Mouse (Mus musculus) cerebellum, postnatal 10 days (tissue): Measurements from ENCODE around the gene Exoc6b.
A peak's percentile ranks its signal among the peaks of the same experiment; 100 is the strongest.
"Not testable (repeated sequence)": the region's sequence is repeated elsewhere in the genome, so short reads cannot be mapped to it uniquely, and the experiment has no call there.

Experiments used
- DNase-seq, 2 experiments: peaks; one replicate each; pipeline ENCODE4 v3.0.0; 2021; ENCODE audit warnings: mixed read lengths in 2 of 2

Exoc6b gene

DNA sequence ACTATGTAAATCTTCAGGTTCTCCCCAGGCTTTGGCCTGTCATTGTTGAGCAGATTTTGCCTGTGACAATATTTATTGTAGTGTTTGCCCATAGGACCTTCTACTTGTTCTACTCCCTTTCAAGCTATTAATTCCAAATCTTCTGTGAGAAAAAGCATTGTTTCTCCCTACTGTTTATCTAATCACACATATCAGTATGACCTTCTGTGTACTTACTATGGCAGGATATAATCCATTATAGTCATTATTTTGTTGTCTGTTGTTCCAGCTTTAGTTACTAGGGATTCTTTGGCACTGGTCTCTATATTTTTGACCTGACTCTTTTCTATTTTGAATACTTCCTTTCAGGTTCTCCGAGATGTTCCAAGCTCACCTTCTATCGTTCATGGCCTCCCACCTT, 442.9 kb downstream of the Exoc6b start:
- DNase-seq = no peak

DNA sequence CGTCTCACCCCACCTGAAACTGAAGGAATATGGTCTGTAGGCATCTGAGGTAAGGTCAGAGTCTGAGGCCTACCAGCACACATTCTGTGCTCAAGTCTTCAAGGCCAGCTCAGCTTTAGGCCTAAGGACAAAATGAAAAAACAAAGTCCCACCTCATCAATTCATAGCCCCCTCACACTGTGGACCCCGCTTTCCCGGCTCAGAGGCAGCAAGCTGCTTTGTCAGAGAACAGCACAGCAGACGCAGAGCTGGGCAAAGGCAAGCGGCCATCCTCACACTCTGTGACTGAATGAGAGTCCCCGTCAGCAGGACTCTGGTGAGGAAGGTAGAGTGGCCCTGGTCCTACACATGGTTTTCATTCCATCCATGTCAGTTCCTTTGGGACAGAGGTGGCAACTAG, 450.1 kb downstream of the Exoc6b start:
- no peak for DNase-seq

DNA sequence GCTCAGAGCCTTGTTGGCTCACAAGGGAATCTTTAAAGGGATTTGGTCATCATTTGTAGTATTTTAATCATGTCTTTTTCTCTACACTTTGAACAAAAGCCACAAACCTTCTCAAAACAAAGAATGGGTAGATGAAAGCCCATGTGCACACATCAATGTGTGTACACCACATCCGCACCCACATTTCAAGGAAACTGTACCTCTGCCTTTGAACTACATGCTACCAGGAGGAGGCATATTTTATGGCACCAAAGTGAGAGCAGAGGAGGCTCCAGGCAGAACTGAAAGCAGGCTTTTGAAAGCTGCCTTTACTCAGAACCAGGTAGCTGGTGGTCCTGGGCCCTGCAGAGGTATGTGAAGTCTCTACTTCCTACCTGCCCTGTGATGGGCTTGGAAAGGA, 452.3 kb downstream of the Exoc6b start:
- no peak for DNase-seq

DNA sequence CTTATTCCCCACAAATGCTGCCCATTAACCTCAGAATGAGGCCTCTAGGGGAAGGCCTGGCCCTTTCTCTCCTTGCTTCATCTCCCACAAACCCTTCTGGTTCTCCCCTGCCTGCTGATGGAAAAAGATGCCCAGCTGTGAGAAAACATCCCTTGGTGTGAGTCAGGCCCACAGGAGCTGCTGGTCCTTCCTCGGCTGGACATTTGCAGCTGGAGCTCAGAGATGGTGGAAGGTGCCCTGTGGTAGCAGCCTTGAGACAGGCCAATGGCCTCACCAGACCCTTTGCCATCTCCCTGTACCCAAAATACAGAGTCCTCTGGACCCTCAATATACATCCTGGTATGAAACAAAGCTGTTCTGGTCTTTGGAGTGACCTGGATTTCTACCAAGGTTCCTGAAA, 452.7 kb downstream of the Exoc6b start:
- no peak for DNase-seq

DNA sequence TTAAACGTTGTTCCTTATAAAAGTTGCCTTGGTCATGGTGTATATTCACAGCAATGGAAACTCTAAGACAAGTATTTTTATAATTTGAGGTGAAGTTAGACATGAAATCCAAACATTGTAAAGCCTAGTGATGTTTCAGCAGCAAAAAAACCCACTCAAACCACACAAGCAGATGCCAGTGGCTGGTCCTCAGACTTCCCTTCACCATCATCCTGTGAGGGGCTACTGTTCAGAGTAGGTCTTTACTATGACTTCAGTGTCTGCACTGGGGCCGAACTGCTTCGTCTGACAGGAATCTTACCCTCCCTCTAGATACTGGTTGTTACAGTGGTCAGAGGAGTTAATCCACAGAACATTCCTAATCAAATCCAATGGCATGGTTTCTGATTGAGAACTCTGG, 455.8 kb downstream of the Exoc6b start:
- no peak for DNase-seq

DNA sequence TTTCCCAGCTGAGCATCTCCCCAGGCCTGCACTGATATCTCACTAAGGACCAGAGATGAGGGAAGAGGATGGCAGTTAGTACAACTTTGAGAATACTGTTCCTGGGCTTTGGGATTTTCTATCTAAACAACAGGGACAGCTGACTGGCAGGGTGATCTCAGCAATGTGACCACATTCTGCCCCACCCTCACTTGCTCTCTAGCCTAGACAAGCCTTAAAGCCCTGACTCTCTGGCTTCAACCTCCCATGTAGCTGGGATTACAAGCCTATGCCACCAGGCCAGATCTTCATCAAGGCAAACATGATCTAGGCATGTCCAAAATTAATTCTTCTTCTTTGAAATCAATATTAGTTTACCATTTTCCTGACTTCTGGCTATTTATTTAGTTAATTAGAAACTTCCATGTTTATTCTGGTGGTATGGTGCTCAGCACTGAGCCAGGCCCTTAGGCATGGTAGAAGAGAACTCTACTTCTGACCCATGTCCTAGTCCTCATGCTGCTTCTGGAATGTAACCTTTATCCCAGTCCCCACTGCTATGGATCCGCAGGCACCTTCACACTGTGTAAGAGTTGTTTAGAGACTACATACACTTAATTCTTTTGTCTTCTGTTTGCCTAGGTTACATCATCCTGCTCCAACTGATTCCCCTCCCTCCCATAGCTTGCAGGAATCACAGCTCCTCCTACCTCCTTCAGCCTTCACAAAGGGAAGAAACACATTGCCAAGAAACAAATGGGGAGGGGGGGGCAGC, 468.0 kb downstream of the Exoc6b start:
- DNase-seq = no peak

DNA sequence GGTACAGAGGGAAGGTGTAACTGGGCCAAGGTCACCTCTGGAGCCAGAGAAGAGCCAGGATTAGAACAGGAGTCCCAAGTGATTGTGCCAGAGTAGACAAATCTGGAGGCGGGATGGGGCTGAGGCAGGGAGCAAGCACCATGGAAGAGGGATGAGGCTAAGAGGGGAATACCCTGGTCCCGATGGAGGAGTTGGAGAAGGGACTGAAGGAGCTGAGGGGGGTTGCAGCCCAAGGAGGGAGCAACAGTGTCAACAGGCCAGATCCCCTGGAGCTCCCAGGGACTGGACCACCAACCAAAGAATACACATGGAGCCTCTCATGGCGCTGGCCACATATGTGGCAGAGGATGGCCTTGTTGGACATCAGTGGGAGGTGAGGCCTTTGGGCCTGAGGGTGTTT, 470.0 kb downstream of the Exoc6b start:
- DNase-seq = not testable (repeated sequence)

DNA sequence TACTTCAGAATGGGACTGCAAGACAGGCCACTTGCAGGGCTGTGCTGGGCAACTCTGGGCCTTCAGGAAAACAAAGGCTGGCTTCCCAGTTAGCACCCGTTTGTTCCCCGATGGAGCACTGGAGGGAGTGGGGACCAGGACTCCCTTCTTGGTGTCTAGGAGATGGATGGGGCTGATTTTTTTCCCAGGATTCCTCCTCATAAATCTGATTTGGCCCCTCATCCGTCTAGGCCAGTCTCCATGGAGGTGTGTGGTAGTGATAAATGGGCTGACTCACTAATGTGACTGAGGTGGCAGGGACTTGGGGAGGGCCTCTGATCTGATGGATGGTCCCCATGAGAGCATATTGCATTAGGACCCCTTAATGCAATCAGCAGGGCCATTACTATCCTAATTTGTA, 470.6 kb downstream of the Exoc6b start:
- DNase-seq = no peak

DNA sequence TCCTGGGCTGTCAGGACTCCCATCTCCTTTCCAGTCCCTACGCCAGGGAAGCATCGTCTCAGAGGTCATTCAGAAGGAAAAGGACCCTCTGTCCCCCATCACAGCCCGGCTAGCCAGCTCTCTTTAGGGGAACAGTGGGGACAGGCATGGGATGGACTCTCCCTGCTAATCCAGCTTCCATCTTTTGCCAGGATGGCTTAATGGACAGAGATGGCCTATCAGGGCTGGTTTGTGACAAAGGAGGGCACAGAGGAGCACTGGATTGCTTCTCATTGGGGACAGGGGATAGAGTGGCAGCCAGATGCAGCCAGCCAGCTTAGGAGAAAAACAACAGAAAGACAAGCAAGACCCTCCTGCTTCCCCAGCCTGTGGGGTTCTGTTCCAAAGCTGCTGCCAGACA, 474.7 kb downstream of the Exoc6b start:
- peak in 1 of 2 experiments; percentile 21 for DNase-seq

DNA sequence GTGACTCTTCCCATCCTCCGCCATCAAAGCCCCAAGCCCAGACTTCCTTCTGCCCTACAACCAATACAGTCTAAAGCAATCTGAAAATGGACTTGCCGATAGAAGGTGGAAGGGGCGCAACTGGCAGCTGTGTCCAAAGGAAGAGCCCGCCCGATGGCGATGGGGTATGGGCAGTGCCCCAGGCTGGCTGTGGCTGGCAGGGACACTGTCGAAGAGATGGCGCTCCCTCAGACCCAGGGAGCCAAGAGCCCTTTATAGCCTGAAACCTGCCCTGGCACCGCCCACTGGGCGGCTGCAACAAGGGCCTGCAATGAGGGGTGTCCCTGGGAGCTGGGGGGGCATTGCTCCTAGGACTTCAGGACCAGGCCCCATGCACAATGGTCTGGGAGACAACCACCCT, 475.6 kb downstream of the Exoc6b start, which contains the start of gene Cyp26b1:
Cyp26b1 (minus strand) TSS at position 216 of the 400 bp plus-strand sequence.
- DNase-seq = peak in 1 of 2 experiments; percentile 39

DNA sequence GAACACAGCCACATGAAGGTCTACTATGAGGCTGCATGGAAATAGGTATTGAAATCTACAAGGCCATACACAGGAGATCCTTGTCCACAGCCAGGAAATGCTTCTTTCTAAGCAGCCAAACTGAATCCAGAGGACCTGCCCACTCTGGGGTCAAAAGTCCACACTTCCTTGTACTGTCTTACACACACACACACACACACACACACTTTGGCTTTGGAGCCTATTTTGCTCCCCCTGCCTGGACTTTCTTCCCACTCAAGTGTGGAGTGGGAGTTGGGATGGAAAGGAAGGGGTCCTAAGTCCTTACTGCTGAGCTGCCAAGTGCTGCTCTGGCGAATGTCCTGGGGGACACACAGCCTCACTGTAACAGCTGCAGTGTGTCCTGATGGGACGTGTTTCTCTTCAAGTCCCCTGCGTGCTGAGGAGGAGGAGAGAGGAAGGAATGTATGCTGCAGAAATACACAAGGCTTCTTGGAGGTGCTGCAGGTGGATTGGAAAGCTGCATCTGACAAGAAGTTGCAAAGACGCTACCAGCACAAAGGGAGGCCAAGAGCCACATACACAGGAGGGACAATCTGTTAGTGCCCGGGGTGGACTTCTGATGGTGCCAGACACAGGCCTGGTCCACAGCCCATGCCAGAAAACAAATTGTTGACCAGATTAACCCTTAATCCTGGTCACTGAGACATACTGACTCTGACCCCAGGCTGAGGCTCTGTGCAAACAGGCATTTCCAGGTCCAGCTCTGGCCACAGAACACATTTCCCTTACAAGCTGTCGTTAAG, 478.2 kb downstream of the Exoc6b start:
- DNase-seq = peak in 1 of 2 experiments; percentile 13

DNA sequence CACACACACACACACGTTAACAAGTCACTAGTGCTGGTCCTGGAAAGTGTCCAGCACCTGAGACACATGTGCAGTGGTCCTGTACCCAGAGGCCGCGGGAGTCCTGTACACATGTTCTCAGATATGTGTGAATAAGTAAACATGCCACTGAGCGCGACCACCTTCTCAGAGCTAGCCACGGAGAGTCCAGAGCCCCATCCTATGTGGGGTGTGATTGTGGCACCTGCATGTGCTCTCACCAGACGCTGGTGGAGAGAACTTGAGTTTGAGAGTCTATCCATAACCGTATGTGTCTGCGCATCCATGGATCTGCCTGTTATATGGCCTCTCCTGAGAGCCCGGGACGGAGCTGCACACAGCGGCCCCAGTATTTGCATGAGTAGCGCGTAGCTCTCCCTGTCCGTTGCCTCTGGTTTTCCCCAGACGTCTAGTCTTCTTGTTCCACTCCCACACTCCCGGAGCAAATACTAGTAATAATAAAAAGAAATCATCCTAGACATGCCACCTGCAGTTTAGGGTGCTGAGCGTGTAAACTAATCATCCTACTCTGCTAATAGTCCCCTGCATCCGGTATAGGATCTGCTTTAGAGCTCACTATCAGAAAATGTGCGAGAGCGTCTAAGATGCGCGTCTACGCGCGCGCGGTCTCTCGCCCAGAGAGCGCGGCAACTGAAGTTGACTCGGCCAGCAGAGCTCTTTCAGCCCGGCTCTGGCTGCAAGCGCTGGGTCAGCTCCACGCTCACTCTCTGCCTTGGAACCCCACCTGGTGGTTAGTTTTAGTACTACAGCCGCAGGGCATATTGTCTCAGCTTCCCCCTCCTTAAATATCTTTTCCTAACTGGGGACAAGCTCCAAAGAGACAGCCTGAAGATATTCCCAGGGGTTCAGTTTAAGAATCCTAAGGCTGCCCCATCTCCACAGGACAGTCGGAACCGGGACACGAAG, 479.3 kb downstream of the Exoc6b start:
- peak; percentile 96 to 98 for DNase-seq

DNA sequence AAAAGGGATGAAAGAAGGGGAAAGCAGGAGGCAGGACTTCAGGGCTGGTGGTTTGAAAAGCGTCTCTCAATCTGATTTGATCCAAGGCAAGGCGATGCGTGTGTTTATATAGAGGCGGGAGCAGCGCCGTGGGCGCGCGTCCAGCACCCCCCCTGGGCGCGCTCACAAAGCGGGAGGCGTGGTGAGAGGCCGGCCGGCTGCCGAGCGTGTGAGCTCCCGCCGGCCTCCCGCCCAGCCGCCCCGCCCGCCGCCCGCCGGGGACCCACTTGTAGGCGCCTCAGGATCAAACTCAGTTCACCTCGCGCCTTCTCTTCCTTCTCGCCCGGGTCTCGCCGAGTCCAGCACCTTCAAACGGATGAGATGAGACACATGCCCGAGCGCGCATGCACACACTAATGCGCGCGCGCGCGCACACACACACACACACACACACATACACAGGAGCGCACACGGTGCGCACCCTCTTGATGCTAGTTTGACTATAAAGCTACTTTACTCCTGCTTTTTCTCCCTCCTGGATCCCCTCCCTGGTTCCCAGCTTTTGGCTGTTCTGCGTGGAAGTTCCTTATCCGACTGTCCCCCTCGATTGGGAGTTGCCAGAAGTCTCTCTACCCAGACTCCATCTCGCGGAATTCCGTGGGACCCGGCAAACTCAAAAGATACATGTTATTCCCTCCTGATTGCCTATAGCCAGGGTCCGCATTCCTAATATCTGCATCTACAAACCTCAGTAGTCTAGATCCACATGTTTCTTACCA, 480.2 kb downstream of the Exoc6b start:
- DNase-seq = peak; percentile 43 to 65

DNA sequence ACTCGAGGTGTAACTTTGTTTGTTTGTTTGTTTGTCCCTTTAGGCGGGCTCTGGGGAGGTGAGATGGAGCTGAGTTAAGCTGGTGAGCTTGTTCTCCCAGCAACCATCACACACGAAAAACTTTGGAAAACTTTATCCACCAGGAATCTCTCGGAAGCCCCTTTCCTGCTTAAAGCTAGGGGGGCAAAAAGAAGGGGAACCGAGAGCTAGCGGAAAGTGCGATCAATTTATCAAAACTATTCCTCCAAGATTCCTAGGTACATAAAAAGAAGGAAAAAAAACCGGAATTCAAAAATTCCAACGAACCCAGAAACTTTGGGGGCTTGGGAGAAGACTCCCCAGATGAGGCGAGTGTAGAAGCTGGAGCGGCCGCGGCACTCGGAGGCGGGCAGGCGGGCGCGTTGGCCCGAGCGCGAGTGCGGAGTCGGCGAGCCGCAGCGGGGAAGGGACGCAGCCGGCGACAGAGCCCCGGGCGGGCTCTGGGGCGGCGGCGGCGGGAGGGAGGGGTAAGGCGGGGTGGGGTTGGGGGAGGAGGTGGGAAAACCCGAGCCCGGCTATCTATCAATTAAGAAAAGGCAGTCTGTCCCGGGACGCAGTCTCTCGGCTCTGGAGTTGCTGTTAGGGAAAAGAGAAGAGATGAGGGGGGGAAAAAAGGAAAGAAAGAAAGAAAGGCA, 481.0 kb downstream of the Exoc6b start:
- peak in 1 of 2 experiments; percentile 32 for DNase-seq

DNA sequence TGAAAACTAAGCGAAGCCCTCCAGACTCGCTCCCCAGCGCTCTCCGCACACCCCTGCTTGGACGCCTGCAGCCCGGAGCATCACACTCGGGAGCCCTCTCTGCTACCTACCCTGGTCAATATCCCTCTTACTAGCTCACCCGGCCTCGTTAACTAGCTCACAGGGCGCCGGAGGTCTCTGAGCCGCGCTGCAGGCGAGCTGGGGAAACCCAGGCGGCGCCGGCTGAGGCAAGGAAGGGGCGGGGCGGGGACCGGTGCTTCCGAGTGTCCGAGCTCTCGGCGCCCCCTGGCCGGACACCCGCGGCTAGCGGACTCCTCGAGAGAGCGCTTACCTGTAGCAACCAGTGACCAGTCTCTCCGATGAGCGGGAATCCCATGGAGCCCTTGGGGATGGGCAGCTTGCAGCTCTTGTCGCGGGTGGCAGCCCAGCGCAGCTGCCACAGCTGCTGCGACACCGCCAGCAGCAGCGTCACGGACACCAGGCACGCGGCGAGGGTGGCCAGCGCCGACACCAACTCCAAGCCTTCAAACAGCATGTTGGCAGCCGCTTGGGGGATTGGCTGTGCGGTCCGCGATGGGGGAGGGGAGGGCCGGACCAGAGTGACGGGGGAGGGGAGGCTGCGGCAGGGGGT, 481.7 kb downstream of the Exoc6b start:
- DNase-seq = peak in 1 of 2 experiments; percentile 57

DNA sequence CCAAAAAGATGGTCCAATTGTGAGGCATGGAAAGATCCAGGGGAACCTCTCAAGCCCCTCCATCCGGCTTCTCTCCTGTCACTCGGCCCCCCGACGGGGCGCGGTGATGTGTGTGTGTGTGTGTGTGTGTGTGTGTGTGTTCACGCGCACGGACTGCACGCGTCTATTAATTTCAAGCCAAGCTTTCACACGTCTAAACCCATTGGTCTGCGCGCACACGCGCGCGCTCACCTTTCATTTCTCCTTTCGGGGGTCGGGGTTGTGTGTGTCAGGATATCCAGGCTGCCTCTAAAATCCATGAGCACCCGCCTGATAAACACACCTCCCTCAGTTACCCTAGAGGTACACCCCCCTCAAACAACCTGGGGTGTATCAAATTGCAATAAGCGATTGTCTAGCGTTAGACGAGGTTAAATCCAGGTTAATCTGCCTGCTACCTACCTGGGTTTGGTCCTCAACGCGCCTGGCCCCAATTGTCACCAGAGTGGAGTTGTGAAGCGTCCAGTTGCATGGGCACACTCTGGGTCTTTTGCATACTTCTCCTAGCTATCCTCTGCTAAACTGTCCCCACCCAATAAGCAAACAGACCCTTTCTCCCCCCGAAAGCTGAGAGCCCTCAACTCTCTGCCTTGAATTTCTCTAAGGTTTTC, 482.6 kb downstream of the Exoc6b start:
- peak in 1 of 2 experiments; percentile 28 for DNase-seq

DNA sequence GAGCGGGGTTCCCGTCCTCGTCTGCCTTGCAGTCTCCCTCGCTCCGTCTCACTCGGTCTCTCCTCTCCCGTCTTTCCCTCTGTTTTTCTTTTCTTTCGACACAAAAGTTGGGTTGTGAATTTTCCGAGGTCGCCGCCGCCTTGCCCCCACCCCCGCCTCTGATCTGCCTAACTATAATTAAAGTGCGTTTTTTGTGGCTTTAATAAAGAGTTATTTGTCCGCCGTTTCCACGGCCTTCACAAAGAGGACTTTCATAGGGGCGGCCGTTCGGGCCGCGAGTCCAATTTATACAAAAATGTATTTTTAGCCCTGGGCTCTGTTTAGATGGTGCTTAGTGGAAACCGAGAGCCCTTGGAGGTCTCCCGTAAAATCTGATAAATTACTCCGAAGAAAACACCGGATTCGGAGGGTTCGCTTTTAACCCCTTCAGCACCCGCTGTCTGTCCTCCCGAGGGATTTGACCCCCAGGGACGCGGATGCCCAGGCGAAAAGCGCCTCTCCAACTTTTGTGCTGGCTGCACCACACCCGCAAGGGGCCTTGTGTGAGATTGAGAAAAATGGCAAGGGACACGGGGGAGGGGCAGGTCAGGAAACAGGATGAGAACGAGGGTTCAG, 483.5 kb downstream of the Exoc6b start:
- peak in 1 of 2 experiments; percentile 45 for DNase-seq

DNA sequence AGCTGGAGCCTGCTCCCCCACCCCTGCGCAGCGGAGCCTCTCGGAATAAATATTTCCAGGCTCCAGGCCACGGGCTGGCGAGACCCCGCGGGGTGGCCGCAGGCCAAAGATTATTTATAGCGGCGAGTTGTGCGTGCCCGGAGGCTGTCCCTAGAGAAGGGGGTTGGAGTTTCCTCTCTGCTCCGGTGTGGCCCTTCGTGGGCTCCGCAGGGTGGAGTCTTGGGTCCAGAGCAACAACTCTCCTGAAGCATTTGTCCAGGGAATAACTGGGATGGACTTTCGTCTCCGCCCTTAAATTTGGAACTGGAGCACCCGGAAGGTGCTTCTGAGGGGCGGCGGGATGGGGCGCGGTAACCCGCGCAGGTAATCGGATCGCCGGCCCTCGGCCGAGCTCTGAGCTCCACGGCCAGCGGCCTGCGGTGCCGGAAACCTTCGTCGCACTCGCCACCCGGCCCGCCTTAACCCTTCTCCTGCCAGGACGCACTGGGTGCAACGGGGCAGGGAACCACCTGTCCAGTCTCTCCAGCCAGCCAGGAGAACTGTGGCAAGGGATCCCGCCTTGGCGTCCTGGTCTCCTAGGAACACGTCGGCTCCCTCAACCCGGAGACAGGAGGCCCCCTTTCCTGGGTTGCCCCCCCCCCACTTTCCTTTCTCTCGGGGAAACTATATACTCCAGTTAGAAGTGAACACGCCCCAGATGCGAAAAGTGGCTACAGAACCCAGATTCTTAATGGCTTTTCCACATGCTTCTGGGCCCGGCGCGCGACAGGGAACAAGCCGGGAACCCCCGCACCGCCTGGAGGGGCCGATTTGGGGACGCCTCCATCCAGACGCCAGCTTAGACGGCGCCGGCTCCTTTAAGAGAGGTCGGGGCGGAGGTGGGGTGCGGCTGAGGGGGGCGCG, 484.3 kb downstream of the Exoc6b start:
- DNase-seq = peak; percentile 86 to 90
